Mouse (Mus musculus) lung, embryonic 14.5 days (tissue): ENCODE measurements around the gene Tns1. TPM values are rescaled to one million over a fixed set of nuclear protein-coding genes. Genes with fewer than 3 reads are reported as not detected.
A peak's percentile ranks its signal among the peaks of the same experiment; 100 is the strongest.

ENCODE experiments used
- ATAC-seq: fragments of 200-750 bp; cut with Nextera tagmentation; 2 replicates; pipeline ENCODE4 v1.8.0; 2017; ENCODE audit warnings: mild to moderate bottlenecking, moderate TSS enrichment, moderate library complexity; ENCODE audit not compliant: insufficient read depth
- DNase-seq: peaks from one replicate; pipeline ENCODE4 v3.0.0-alpha.2; 2015
- H3K27ac ChIP-seq: fragments of 300-500 bp; sonication (generic); 2 replicates; pipeline ENCODE4 v1.5.1; 2014; ENCODE audit warnings: low read depth, mild to moderate bottlenecking, moderate library complexity
- H3K27me3 ChIP-seq: fragments of 300-500 bp; sonication (generic); 2 replicates; pipeline ENCODE4 v1.6.1; 2014; ENCODE audit warnings: low read length, control low read depth; ENCODE audit not compliant: insufficient read depth
- H3K36me3 ChIP-seq: fragments of 300-500 bp; sonication (generic); 2 replicates; pipeline ENCODE4 v1.6.1; 2014; ENCODE audit warnings: control low read depth; ENCODE audit not compliant: insufficient read depth
- H3K4me1 ChIP-seq: fragments of 300-500 bp; sonication (generic); 2 replicates; pipeline ENCODE4 v1.6.1; 2014; ENCODE audit warnings: antibody characterized with exemption, control low read depth; ENCODE audit not compliant: insufficient read depth
- H3K4me2 ChIP-seq: fragments of 300-500 bp; sonication (generic); 2 replicates; pipeline ENCODE4 v1.6.1; 2014; ENCODE audit warnings: mild to moderate bottlenecking
- H3K4me3 ChIP-seq: fragments of 300-500 bp; sonication (generic); 2 replicates; pipeline ENCODE4 v1.5.1; 2014; ENCODE audit warnings: low read depth, low read length
- H3K9ac ChIP-seq: fragments of 300-500 bp; sonication (generic); 2 replicates; pipeline ENCODE4 v1.6.1; 2014
- H3K9me3 ChIP-seq: fragments of 300-500 bp; sonication (generic); 2 replicates; pipeline ENCODE4 v1.6.1; 2016; ENCODE audit warnings: low read depth, low read length, control low read depth
- CTCF ChIP-seq: IDR thresholded peaks from 2 replicates; pipeline ENCODE4 v1.5.1; 2016; ENCODE audit warnings: antibody characterized with exemption, low read depth
- WGBS: fragments of 180-500 bp; shearing (Covaris S2); extraction: QIAGEN DNeasy Blood & Tissue Kit; methylation state at CpG from one replicate; pipeline ENCODE4 v1.1.7; 2014; 5-methylcytosine and 5-hydroxymethylcytosine counted together
- polyA plus RNA-seq: library from polyadenylated mRNA; unstranded; fragments of >200 nt; fragmentation: Nextera tagmentation; extraction: Ambion mirVana; gene quantifications from 2 replicates; pipeline ENCODE4 v1.2.1, GENCODE M21; 2014

The Tns1 gene
- polyA plus RNA-seq, 1 experiment from 2014 or later: 95.2 TPM

DNA sequence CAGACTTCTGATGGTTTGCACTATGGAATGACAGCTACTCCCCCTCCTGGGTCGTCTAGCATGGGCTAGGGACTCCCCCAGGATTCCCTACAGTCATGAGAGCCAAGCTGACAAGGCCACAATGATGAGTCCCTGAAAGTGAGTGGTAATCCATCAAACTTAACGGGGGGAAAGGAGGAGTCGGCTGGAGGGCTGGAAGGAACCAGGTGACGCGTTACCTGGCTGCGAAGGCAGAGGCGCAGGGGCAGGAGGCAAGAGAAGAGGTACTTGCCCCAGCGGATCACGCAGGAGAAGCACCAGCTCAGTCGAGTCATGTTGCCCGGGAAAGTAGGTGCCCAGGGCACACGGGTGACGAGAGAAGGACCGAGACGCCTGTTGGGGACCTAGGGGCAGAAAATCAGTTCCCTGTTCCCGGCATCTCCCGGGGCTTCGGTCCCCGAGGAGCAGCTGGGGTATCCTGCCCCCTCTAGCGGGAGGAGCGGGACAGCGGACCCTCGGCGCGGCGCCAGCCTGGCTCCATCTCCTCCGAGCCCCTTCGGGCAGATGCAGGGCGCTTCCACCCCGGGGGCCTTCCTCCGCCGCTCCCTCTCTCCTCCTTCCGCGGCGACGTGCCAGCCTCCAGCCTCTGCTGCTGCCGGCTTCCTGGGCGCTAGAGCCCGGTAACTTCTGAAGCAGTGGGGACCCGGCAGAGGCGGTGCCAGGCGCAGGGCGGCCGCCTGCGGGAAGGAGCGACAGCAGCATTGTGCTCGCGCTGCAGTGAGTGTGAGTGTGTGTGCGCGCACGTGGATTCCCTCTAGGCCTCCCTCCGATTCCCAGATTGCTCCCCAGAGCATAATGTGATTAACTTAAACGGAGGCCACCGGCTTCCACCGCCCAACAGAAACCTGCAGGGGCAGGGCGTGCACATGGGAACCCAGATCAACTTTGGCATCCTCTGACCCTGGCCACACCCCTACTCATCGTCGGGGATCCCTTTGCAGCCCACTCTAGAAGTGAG, 25.9 kb downstream of the Tns1 start:
- Histone ChIP-seq H3K4me1 (peaks cover 24% of the 10 kb centered on the region), H3K27me3 (peaks cover 22% of the 10 kb centered on the region), H3K4me3 (peak overlapping the region; percentile 53), H3K9me3 (no peaks in the 10 kb centered on the region), H3K4me2 (peak overlapping the region; percentile 91), H3K9ac (peak overlapping the region; percentile 59), H3K36me3 (no peaks in the 10 kb centered on the region), H3K27ac (peak overlapping the region; percentile 89)
- ATAC-seq (peak; percentile 50), DNase-seq (peak; percentile 89)
- peak; percentile 67 for TF ChIP-seq CTCF
- WGBS: under 1% methylated on average over 58 of the region's 58 CpGs

DNA sequence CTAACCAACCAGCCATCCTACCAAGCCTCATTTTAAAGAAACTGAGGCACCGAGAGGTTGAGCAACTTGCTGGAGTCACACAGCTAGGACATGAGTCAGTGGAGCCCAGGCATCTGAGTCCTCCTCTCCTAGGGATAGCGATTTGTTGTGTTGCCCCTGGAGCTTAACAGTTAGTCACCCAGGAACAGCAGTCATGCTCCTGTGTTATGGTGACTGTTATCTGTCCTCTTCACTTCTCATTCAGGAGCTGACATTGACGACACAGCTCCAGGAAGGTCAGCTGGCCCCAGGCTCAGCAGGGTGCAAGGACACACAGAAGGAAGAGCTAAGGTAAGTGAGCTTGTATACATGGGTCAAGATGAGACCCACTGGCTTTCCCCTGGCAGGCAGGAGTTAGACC, 28.5 kb downstream of the Tns1 start:
- DNase-seq (no peak), ATAC-seq (no peak)
- H3K9ac ChIP-seq: no peak overlapping the region
- TF ChIP-seq CTCF: no peak
- 40% methylated on average over 3 of the region's 3 CpGs for WGBS
- peaks cover 22% of the 10 kb centered on the region for H3K27me3 ChIP-seq
- peaks cover 34% of the 10 kb centered on the region for H3K4me1 ChIP-seq
- no peak overlapping the region for H3K4me3 ChIP-seq
- no peaks in the 10 kb centered on the region for H3K36me3 ChIP-seq
- H3K9me3 ChIP-seq: no peaks in the 10 kb centered on the region
- H3K4me2 ChIP-seq: no peak overlapping the region
- no peak overlapping the region for H3K27ac ChIP-seq

DNA sequence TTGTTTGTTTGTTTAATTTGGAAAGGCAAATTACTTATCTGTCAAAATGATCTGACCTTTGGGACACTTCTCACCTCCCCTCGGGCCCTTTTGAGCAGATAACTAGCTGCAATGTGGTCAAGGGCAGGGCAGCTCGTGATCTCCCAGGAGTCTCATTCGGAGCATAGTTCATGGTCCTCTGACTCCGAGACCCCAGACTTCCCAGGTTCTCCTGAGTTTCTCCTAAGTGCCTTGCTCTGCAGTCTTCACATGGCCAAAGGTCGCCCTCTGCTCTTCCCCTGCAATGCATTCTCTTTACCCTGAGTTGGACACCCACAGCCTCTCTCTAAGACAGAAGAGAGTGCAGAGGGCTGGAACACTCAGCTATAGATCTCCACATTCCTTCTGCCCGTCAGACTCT, 29.0 kb downstream of the Tns1 start:
- Histone ChIP-seq H3K27me3 (peaks cover 20% of the 10 kb centered on the region), H3K36me3 (no peaks in the 10 kb centered on the region), H3K4me1 (peaks cover 35% of the 10 kb centered on the region), H3K27ac (no peak overlapping the region), H3K4me2 (no peak overlapping the region), H3K9ac (no peak overlapping the region), H3K4me3 (no peak overlapping the region), H3K9me3 (no peaks in the 10 kb centered on the region)
- 48% methylated on average over 6 of the region's 6 CpGs for WGBS
- no peak for ATAC-seq
- no peak for DNase-seq
- no peak for TF ChIP-seq CTCF

DNA sequence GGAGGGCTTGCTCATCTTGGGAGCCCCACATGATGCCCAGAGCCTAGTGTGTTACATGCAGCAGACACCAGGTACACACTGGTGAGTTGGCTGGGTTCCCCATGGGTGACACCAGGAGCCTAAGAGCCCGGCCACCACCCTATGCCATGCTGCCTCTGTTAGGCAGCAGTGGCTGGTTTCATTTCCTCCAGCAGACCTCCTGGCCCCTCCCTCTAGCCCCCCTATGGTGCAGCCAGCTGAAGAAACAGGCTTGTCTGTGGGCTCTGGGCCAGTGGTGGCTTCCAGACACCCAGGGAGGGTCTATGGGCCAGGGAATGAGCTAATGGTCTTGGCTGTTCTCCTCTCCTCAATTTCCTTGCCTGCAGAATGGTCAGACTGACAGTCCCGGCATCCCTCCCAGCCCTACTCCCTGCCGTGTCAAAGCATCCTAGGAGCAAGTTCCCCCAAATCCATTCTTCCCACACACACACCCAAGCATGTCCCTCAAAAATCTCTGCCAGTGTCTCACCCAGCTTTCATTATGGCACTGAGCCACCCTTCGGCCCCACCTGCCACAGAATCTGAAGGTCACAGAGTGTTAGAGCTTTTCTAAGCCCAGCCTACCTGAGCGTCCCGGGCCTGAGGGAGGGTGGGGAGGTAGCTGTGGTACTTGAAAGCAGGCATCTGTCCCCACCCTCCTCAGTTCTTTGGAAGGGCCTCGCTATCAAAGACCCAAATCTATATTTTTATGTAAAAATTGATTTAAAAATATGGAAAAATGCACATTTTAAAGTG, 29.6 kb downstream of the Tns1 start:
- H3K36me3 ChIP-seq: no peaks in the 10 kb centered on the region
- peak; percentile 83 for DNase-seq
- 0 out of 2 replicates have a peak, but pooled peaks have one; percentile 19 for ATAC-seq

DNA sequence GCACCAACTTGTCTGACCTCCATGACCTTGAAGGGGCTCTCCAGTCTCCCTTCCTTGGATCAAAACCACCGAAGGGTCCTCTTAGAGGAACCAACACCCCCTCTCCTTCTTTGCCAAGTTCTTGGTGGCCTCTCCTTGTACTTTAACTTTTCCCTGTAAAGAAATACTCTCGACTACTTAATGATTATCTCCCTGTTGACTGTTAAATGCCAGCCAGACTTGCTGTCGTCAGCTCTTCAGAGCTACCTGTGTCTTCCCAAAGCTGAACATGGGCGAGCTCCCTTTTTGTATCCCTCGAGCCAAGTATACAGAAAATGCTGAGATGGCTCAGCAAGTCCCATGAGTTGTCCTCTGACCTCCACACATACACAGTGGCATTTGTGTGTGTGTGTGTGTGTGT, 30.8 kb downstream of the Tns1 start:
- TF ChIP-seq CTCF: no peak
- H3K4me1 ChIP-seq: peaks cover 41% of the 10 kb centered on the region

More for the DNA sequence above, 29.6 kb downstream of the Tns1 start:
- 32% methylated on average over 7 of the region's 7 CpGs for WGBS
- H3K27ac ChIP-seq: no peak overlapping the region
- H3K4me3 ChIP-seq: no peak overlapping the region
- no peak overlapping the region; the same call in 1 of the 2 replicates for H3K4me2 ChIP-seq
- no peak overlapping the region for H3K9ac ChIP-seq
- H3K4me1 ChIP-seq: peaks cover 41% of the 10 kb centered on the region
- TF ChIP-seq CTCF: no peak
- H3K27me3 ChIP-seq: peaks cover 19% of the 10 kb centered on the region
- H3K9me3 ChIP-seq: no peaks in the 10 kb centered on the region

DNA sequence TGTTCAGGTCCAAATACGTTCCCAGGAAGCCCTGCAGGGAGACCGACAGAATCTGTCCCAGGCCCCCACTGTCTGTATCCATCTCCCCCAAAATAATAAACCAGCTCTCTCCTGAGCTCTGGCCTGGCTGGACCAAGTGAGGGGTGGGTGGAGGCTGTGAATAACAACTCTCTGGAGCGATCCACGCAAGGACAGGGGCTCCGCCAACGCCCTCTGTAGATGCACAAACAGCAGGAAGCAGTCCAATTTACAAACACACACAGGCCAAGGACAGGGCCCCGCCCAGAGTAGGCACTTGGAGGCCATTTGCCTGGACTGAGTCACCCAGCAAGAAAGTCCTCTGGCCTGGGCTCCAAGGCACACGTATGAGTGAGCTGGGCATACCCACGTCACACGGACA, 32.0 kb downstream of the Tns1 start:
- H3K4me1 ChIP-seq: peaks cover 31% of the 10 kb centered on the region
- H3K4me2 ChIP-seq: no peak overlapping the region
- ATAC-seq (peak; percentile 18), DNase-seq (peak; percentile 54)
- H3K27ac ChIP-seq: peak overlapping the region; percentile 86
- no peak for TF ChIP-seq CTCF
- H3K4me3 ChIP-seq: no peak overlapping the region
- WGBS: 51% methylated on average over 10 of the region's 10 CpGs
- H3K27me3 ChIP-seq: peaks cover 5% of the 10 kb centered on the region
- no peaks in the 10 kb centered on the region for H3K36me3 ChIP-seq
- H3K9ac ChIP-seq: 0 out of 2 replicates have a peak overlapping the region, but pooled peaks have one; percentile 9
- no peaks in the 10 kb centered on the region for H3K9me3 ChIP-seq

More for the DNA sequence above, 30.8 kb downstream of the Tns1 start:
- Histone ChIP-seq H3K4me2 (no peak overlapping the region), H3K36me3 (no peaks in the 10 kb centered on the region), H3K9me3 (no peaks in the 10 kb centered on the region), H3K27ac (peak overlapping the region; percentile 38; the same call in 1 of the 2 replicates), H3K9ac (no peak overlapping the region), H3K4me3 (no peak overlapping the region), H3K27me3 (peaks cover 15% of the 10 kb centered on the region)
- 70% methylated on average over 5 of the region's 5 CpGs for WGBS
- DNase-seq (no peak), ATAC-seq (no peak)
